Mouse (Mus musculus): ENCODE results near the gene Gm10058.
"Not testable (repeated sequence)": the region's sequence is repeated elsewhere in the genome, so short reads cannot be mapped to it uniquely, and the experiment has no call there.

The Gm10058 gene

GRCm38 (mm10) chrX:27946785-27947184, at the start of gene Gm10058:
Gm10058 (minus strand) TSS chrX:27946885.
- DNase-seq (ENCODE audit: low spot score in 2 of 2), result not testable (repeated sequence)

Data from thymus, postnatal 10 days (tissue).